Mouse (Mus musculus): ENCODE measurements at regions not wholly inside any gene's neighbourhood (a gene's known extent, or its start where the extent isn't known, plus 50 kb on each side); places are given as distances from the start of the nearest gene placed in this dataset.
A peak's percentile ranks its signal among the peaks of the same experiment; 100 is the strongest.

DNA sequence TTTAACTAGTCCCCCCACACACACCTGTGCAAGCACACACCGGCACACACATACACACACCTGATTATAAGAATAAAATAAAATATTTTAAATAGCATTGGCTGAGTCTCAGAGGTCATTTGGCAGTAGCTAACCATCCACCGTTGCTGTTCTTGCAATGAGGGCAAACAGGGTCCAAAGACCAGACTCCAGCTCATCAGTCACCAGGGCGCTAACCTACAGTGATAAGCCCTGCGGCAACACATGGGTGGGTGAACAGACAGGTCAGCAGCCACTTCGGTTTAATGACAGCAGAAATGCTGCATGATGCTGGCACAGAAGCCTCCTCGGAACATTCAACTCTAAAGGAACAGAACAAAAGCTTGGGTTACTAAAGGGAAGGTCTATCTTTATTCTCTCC lies 54.9 kb downstream of the Tas2r134 start:
- Histone ChIP-seq H3K36me3 (ENCODE audit: control insufficient read depth, insufficient read depth, low read length) (no peaks in the 10 kb centered on the region), H3K9ac (ENCODE audit: low read depth, low read length) (no peak overlapping the region), H3K27me3 (ENCODE audit: control insufficient read depth, insufficient read depth, low read length) (no peaks in the 10 kb centered on the region), H3K9me3 (replicated peaks; ENCODE audit: control insufficient read depth, low read length) (no peaks in the 10 kb centered on the region), H3K27ac (ENCODE audit: low read depth, low read length) (no peak overlapping the region), H3K4me3 (ENCODE audit: low read depth, low read length) (no peak overlapping the region), H3K4me2 (no peak overlapping the region), H3K4me1 (ENCODE audit: control insufficient read depth, insufficient read depth, low read length) (no peaks in the 10 kb centered on the region)
- WGBS (ENCODE audit: insufficient replicate concordance), result 51% methylated on average over 6 of the region's 6 CpGs
- ATAC-seq (replicated peaks; ENCODE audit: insufficient number of reproducible peaks, low FRiP score, low TSS enrichment), result no peak

DNA sequence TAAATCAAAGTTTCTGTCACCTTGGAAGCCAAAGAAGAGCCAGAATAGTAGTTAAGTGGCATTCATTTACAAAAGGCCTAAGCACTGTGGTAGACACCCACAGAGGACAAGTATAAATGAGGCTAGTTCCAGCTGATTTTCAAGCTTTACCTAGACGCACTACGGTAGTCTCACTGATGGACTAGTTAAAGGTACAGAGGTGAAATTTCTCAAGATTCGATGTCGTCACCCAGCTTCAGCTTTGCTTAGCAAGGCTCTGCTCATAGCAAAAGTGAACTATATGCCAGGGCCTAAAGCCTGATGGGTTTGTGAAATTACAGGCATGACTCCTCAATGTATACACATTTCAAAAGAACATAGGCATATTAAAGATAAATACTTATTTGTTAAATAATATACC lies 55.4 kb downstream of the Tas2r134 start:
- 76% methylated on average over 4 of the region's 4 CpGs for WGBS (ENCODE audit: insufficient replicate concordance)
- no peak overlapping the region for H3K9ac ChIP-seq (ENCODE audit: low read depth, low read length)
- no peaks in the 10 kb centered on the region for H3K4me1 ChIP-seq (ENCODE audit: control insufficient read depth, insufficient read depth, low read length)
- H3K4me2 ChIP-seq, result no peak overlapping the region
- H3K36me3 ChIP-seq (ENCODE audit: control insufficient read depth, insufficient read depth, low read length), result no peaks in the 10 kb centered on the region
- H3K4me3 ChIP-seq (ENCODE audit: low read depth, low read length), result no peak overlapping the region
- no peak for ATAC-seq (replicated peaks; ENCODE audit: insufficient number of reproducible peaks, low FRiP score, low TSS enrichment)
- H3K9me3 ChIP-seq (replicated peaks; ENCODE audit: control insufficient read depth, low read length), result no peaks in the 10 kb centered on the region
- H3K27me3 ChIP-seq (ENCODE audit: control insufficient read depth, insufficient read depth, low read length), result no peaks in the 10 kb centered on the region
- H3K27ac ChIP-seq (ENCODE audit: low read depth, low read length), result no peak overlapping the region

DNA sequence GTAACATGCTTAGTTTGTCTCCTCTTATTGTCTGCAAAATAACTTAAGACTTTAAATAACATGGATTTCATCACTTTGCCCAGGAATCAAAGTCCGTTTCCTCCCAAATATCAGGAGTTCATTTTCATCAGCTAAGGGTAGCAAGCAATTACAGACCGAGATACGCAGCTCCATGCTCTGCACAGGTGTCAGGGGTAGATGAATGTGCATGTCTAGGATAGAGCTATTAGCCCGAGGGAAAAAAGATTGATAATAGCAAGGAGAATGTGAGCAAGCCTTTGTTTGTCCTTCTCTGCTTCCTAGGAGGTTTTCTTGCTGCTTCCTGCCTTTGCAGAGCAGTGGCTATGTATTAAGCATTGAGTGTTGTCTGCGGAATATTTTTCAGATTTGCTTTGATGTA lies 77.8 kb downstream of the Tas2r134 start:
- ATAC-seq (replicated peaks; ENCODE audit: insufficient number of reproducible peaks, low FRiP score, low TSS enrichment), result no peak

DNA sequence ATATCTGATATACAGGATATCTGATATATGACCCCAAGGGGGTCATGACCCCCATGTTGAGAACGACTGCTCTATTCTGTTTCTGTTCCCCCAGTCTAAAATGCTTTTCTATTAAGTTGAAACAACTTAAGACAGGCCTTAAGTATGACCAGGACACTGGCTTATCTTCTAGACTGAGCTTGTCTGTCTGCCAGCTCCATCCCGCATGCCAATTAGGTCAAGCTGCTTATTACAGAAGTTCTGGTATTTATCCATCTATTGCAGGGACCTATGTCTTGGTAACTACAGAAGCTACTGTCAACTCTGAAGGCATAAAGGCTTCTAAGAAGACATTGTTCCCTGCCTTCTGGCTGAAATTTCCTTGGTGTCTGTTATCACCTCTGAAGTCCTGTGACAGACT lies 81.4 kb downstream of the Tas2r134 start:
- Histone ChIP-seq H3K9ac (ENCODE audit: low read depth, low read length) (no peak overlapping the region), H3K27me3 (ENCODE audit: control insufficient read depth, insufficient read depth, low read length) (no peaks in the 10 kb centered on the region), H3K27ac (ENCODE audit: low read depth, low read length) (no peak overlapping the region), H3K9me3 (replicated peaks; ENCODE audit: control insufficient read depth, low read length) (no peaks in the 10 kb centered on the region), H3K4me2 (no peak overlapping the region), H3K36me3 (ENCODE audit: control insufficient read depth, insufficient read depth, low read length) (no peaks in the 10 kb centered on the region), H3K4me1 (ENCODE audit: control insufficient read depth, insufficient read depth, low read length) (peaks cover 8% of the 10 kb centered on the region), H3K4me3 (ENCODE audit: low read depth, low read length) (no peak overlapping the region)
- 59% methylated on average over 2 of the region's 2 CpGs for WGBS (ENCODE audit: insufficient replicate concordance)
- no peak for ATAC-seq (replicated peaks; ENCODE audit: insufficient number of reproducible peaks, low FRiP score, low TSS enrichment)

More for the DNA sequence above, 77.8 kb downstream of the Tas2r134 start:
- no peak overlapping the region for H3K4me2 ChIP-seq
- no peaks in the 10 kb centered on the region for H3K27me3 ChIP-seq (ENCODE audit: control insufficient read depth, insufficient read depth, low read length)
- 60% methylated on average over 5 of the region's 5 CpGs for WGBS (ENCODE audit: insufficient replicate concordance)
- H3K9me3 ChIP-seq (replicated peaks; ENCODE audit: control insufficient read depth, low read length), result no peaks in the 10 kb centered on the region
- no peak overlapping the region for H3K27ac ChIP-seq (ENCODE audit: low read depth, low read length)
- H3K36me3 ChIP-seq (ENCODE audit: control insufficient read depth, insufficient read depth, low read length), result no peaks in the 10 kb centered on the region
- H3K4me1 ChIP-seq (ENCODE audit: control insufficient read depth, insufficient read depth, low read length), result peaks cover 8% of the 10 kb centered on the region
- no peak overlapping the region for H3K4me3 ChIP-seq (ENCODE audit: low read depth, low read length)
- H3K9ac ChIP-seq (ENCODE audit: low read depth, low read length), result no peak overlapping the region

DNA sequence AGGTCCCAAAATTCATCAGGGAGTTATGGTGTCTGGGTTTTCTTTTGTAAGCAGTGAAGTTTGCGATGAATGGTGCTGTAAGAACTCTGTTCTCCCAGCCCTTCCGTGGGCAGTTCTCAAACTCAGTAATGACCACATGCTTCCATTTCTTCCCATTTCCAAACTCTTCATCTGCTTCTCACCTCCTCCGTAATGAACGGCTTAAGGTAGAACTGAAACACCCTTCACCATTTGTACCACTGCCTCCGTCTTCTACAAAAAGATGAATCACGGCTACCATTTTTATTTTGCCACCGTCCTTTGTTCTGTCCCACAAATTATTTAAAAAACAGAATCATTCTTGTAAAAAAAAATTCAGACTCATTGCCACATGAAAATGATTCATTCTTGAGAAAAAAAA lies 85.3 kb downstream of the Tas2r134 start:
- Histone ChIP-seq H3K4me2 (no peak overlapping the region), H3K9ac (ENCODE audit: low read depth, low read length) (no peak overlapping the region), H3K9me3 (replicated peaks; ENCODE audit: control insufficient read depth, low read length) (no peaks in the 10 kb centered on the region), H3K27ac (ENCODE audit: low read depth, low read length) (no peak overlapping the region), H3K36me3 (ENCODE audit: control insufficient read depth, insufficient read depth, low read length) (no peaks in the 10 kb centered on the region), H3K4me1 (ENCODE audit: control insufficient read depth, insufficient read depth, low read length) (no peaks in the 10 kb centered on the region), H3K4me3 (ENCODE audit: low read depth, low read length) (no peak overlapping the region), H3K27me3 (ENCODE audit: control insufficient read depth, insufficient read depth, low read length) (no peaks in the 10 kb centered on the region)
- 91% methylated on average over 7 of the region's 7 CpGs for WGBS (ENCODE audit: insufficient replicate concordance)
- no peak for ATAC-seq (replicated peaks; ENCODE audit: insufficient number of reproducible peaks, low FRiP score, low TSS enrichment)

DNA sequence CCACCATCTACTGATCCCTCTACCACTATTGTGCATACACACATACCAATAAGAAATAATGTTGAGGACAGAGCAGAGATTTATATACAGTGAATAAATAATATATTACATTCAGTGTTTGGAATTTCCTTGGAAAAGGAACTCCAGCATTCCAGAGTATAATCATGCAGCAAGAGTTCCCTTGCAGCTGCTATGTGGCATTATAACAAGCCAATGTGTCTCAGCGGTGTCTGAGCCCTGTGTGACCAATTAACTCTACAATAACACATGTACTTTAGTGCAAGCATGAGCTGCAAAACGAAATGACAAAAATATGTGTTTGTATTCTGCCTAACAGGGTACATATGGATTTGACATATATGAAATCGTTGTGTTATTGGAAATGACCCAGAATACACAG lies 103.5 kb downstream of the Tas2r134 start:
- ATAC-seq (replicated peaks; ENCODE audit: insufficient number of reproducible peaks, low FRiP score, low TSS enrichment), result no peak
- WGBS (ENCODE audit: insufficient replicate concordance), result 74% methylated on average over 3 of the region's 3 CpGs
- Histone ChIP-seq H3K9me3 (replicated peaks; ENCODE audit: control insufficient read depth, low read length) (no peaks in the 10 kb centered on the region), H3K27ac (ENCODE audit: low read depth, low read length) (no peak overlapping the region), H3K9ac (ENCODE audit: low read depth, low read length) (no peak overlapping the region), H3K4me3 (ENCODE audit: low read depth, low read length) (no peak overlapping the region), H3K36me3 (ENCODE audit: control insufficient read depth, insufficient read depth, low read length) (no peaks in the 10 kb centered on the region), H3K4me2 (no peak overlapping the region), H3K4me1 (ENCODE audit: control insufficient read depth, insufficient read depth, low read length) (no peaks in the 10 kb centered on the region), H3K27me3 (ENCODE audit: control insufficient read depth, insufficient read depth, low read length) (no peaks in the 10 kb centered on the region)

DNA sequence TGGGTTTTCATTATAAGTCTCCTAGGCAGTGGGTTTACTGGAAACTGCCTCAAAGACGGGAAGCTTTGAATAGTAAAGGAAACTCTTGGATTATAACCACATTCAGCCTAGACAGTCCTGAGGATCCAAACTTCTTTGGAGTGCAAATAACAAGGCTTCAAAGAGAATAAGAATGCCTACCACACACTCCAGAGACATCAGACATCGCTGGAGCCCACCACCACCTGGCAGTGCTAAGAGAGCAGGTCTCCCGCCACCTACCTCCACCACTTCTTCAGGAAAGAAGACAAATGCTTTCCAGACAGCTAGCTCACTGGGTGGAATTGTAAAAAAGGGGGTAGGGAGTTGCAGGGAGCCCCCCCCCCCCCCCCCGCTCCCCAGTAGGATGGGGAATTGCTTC lies 104.4 kb downstream of the Tas2r134 start:
- Histone ChIP-seq H3K27ac (ENCODE audit: low read depth, low read length) (peak overlapping the region; percentile 57; the same call in 1 of the 2 replicates), H3K27me3 (ENCODE audit: control insufficient read depth, insufficient read depth, low read length) (no peaks in the 10 kb centered on the region), H3K4me3 (ENCODE audit: low read depth, low read length) (no peak overlapping the region), H3K9ac (ENCODE audit: low read depth, low read length) (no peak overlapping the region), H3K9me3 (replicated peaks; ENCODE audit: control insufficient read depth, low read length) (no peaks in the 10 kb centered on the region), H3K4me1 (ENCODE audit: control insufficient read depth, insufficient read depth, low read length) (no peaks in the 10 kb centered on the region), H3K36me3 (ENCODE audit: control insufficient read depth, insufficient read depth, low read length) (no peaks in the 10 kb centered on the region), H3K4me2 (no peak overlapping the region)
- ATAC-seq (replicated peaks; ENCODE audit: insufficient number of reproducible peaks, low FRiP score, low TSS enrichment), result no peak
- 53% methylated on average over 4 of the region's 4 CpGs for WGBS (ENCODE audit: insufficient replicate concordance)

DNA sequence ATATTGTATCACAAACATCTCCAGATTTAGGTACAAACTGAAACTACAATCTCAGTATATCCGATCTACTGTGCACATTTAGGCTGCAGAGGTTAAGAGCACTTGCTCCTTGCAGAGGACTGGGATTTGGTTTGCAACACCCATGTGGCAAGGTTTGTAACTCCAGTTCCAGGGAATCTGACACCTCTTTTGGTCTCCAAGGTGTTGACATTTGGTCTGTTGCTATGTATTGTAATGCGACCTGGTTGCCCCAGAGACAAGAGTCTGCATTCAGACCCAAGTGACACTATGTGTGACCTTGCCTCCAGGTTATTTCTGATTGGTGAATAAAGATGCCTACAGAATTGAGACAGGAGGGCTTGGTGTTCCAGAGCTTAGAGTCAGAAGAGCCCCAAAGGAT lies 105.0 kb downstream of the Tas2r134 start:
- H3K27ac ChIP-seq (ENCODE audit: low read depth, low read length), result 0 out of 2 replicates have a peak overlapping the region, but pooled peaks have one; percentile 57
- H3K4me2 ChIP-seq, result no peak overlapping the region
- ATAC-seq (replicated peaks; ENCODE audit: insufficient number of reproducible peaks, low FRiP score, low TSS enrichment), result no peak
- H3K36me3 ChIP-seq (ENCODE audit: control insufficient read depth, insufficient read depth, low read length), result no peaks in the 10 kb centered on the region
- no peaks in the 10 kb centered on the region for H3K4me1 ChIP-seq (ENCODE audit: control insufficient read depth, insufficient read depth, low read length)
- WGBS (ENCODE audit: insufficient replicate concordance), result 25% methylated on average over 2 of the region's 2 CpGs
- no peak overlapping the region for H3K9ac ChIP-seq (ENCODE audit: low read depth, low read length)
- no peak overlapping the region for H3K4me3 ChIP-seq (ENCODE audit: low read depth, low read length)
- no peaks in the 10 kb centered on the region for H3K27me3 ChIP-seq (ENCODE audit: control insufficient read depth, insufficient read depth, low read length)
- H3K9me3 ChIP-seq (replicated peaks; ENCODE audit: control insufficient read depth, low read length), result no peaks in the 10 kb centered on the region

DNA sequence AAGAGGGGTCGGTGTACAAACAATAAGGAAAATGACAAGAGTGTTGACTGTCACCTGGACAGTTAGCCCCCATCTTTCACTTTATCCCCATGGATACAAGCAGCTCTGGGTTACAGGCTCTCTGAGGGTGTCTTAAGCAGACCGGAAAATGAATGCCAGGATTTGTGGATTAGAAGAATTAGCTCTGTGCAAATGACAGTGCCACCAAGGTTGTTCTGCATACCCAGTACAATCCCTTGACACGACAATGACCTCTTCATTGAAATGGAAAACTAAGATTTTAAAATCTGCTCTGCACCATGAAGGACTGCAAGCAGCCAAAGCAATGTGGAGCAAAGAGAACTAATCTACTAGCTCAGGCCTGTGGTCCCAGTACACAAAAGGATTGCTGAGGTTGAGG lies 105.9 kb downstream of the Tas2r134 start:
- Histone ChIP-seq H3K36me3 (ENCODE audit: control insufficient read depth, insufficient read depth, low read length) (no peaks in the 10 kb centered on the region), H3K9me3 (replicated peaks; ENCODE audit: control insufficient read depth, low read length) (no peaks in the 10 kb centered on the region), H3K27me3 (ENCODE audit: control insufficient read depth, insufficient read depth, low read length) (no peaks in the 10 kb centered on the region), H3K4me1 (ENCODE audit: control insufficient read depth, insufficient read depth, low read length) (no peaks in the 10 kb centered on the region), H3K4me3 (ENCODE audit: low read depth, low read length) (no peak overlapping the region), H3K27ac (ENCODE audit: low read depth, low read length) (no peak overlapping the region), H3K4me2 (no peak overlapping the region), H3K9ac (ENCODE audit: low read depth, low read length) (no peak overlapping the region)
- no peak for ATAC-seq (replicated peaks; ENCODE audit: insufficient number of reproducible peaks, low FRiP score, low TSS enrichment)
- 81% methylated on average over 3 of the region's 3 CpGs for WGBS (ENCODE audit: insufficient replicate concordance)

Data from heart, embryonic 11.5 days (tissue).